Mouse (Mus musculus): Measurements from ENCODE around the gene Prkce.

Prkce gene

DNA sequence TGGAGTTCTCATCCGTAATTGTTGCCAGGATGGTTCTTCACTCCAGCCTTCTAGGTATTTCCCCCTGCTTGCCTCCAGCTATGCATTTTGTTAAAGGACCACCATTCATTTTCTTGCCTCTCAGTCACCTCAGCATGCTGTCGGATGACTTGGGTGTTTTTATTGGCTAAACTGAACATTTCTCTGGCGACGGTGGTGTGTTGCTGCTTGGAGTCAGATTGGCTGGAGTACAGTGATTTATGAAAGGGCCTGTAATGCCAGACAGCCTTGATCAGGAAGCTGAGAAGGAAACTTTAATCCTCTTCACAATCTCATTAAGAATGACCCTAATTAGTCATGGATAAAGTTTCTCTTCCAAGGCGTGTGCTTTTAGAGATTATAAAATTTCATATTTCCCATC, 342.3 kb downstream of the Prkce start:
- no peak for DNase-seq (ENCODE audit: low spot score in 2 of 2)

DNA sequence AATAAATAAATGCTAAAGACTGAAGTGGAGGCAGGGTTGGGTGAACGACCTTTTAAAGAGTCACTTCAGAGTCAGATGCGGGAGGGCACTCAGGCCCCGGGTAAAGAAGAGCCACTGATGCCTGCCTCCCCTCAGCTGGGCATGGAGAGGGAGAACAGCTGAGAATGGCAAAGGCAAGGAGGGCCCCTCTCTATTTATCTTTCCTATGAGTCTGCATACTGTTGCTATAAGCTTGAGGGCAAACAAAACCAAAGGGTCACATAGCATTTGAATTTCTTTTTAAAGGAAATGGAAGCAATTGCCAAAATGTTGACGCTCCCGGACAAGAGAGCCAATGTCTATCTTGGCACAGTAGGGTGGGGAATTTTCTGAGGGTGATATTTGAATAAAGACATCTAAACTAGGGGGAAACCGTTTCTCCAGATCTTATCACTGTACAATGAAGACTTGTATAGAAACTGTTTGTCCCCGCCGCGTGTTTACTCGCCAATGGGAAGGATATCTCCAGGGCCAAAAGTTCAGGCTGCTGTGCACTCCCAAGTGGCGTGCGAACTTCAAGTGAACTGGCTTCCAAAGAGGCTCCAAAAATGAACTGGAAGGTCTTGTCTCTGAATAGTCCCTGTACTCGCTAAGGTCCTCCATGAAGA, 347.5 kb downstream of the Prkce start:
- no peak for DNase-seq (ENCODE audit: low spot score in 2 of 2)

DNA sequence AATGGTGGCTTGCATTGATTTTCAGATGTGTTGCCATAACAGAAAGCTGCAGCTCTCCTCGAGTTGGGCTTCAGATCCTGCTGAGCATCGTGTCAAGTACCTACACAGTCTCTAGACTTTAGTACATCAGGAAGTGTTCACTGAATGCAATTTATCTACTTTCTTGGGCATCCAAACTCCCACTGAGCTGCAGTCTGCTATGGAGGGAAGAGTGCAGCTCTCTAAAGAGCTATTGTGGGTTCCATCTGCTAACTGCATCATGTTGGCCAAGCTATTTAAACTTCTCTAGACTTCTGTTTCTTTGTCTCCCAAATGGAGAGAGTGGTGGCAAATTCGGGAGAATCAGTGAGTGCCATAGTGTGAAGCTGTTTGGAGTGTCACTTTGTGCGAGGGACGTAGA, 349.0 kb downstream of the Prkce start:
- DNase-seq (ENCODE audit: low spot score in 2 of 2) = no peak

DNA sequence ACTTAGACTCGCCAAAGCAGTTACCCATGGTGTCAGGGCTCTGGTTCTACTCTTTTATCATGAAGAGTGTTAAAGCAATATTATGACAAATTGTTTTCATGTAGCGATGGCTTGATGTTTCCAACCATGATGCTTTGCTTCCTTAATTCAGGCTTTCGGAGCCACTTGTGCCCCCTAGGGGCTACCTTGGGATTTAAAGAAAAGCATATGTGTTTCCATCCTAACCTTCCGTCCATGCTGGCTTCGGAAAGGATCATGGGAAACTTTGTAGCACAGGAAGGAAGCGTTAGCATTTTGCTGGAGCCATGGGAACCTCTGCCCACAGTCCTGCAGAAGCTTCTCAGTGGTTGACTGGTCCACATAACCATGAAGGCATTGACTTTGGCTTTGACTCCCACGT, 351.0 kb downstream of the Prkce start:
- no peak for DNase-seq (ENCODE audit: low spot score in 2 of 2)

DNA sequence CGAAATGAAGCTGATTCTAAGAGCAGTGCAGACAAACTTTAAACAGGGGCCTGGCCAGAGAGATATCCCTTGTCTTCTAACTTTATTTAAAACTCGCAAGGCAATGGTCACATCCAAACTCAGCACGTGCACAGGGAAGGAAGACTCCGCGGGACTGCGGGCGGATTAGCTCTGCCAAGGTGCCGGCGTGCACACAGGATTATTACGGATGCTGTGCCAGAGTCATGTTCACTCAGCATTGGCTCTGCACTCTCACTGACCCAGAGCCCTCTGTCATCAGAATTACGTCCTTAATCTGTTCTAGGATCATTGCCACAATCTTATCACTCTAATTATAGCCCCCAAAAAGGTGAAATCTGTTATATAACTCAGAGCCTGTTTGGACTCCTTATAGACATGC, 353.7 kb downstream of the Prkce start:
- DNase-seq (ENCODE audit: low spot score in 2 of 2) = no peak

DNA sequence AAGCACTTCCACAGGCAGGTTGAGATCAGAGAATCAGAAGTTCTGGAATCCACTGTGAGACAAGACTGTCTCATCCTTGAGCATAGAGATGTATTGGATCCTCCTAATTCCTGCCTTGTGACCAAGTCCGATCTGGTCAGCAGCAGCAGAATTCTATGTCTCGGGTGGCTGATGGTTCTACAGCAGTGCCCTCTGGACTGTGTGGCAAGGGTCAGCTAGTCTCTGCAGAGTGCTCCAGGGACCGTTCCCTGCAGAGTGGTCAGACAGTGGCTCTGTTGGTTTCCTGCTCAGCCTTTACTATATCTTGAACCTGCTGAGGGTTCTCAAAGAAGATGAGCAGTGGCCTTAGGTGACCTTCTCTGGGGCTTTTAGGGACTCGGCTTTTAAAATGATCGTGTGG, 355.1 kb downstream of the Prkce start:
- DNase-seq (ENCODE audit: low spot score in 2 of 2) = no peak

DNA sequence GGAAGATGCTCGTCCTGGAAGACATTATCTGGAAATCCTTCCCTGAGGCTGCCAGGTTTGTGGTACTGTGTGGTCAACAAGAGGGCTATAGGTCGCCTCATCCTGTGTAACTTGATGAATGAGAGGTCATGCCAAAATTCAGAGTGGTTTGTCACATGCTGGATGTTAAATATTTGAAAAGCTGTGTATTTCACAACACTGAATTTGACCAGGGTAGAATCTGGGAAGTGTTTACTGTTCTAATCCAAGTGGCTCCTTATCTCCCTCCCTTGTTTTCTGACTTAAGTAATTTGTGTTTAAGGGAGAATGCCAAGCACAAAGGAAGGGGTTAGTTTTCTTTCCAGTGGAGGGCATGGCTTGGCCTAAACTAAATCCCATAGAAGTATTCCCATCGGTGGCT, 355.8 kb downstream of the Prkce start:
- no peak for DNase-seq (ENCODE audit: low spot score in 2 of 2)

DNA sequence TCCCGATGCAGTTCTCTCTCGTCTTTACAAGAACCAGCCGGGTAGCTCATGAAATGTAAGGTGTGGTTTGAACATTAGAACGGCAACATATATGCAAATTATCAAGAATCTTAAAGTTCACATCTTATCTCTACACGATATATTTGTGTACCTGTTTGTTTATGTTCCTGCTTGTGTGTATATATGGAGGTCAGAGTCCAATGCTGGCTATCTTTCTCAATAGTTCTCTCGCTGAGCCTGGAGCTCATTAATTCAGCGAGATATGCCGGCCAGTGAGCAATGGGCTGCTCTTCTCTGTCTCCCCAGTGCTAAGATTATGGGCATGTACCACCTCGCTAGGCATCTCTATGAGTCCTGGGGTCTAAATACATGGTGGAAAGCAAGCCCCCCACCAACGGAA, 356.3 kb downstream of the Prkce start:
- no peak for DNase-seq (ENCODE audit: low spot score in 2 of 2)

DNA sequence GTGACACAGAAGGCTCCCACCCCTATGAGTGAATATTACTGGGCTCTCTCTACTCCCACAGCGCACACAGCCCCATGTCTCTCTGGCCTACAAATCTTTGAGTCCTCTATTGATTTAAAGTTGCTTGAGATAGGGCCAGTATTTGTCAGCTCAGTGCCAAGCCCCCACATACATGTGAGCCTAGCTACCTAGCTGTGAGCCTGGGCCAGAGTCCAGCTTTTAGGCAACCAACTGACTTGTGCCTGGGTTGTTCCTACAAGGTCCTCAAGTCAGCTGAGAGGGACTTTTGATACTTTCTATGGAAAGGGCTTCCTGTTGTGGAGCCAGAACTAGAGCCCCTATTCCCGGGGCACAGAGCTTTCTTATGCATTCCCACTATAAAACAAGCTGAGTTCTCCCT, 357.5 kb downstream of the Prkce start:
- DNase-seq (ENCODE audit: low spot score in 2 of 2) = no peak

DNA sequence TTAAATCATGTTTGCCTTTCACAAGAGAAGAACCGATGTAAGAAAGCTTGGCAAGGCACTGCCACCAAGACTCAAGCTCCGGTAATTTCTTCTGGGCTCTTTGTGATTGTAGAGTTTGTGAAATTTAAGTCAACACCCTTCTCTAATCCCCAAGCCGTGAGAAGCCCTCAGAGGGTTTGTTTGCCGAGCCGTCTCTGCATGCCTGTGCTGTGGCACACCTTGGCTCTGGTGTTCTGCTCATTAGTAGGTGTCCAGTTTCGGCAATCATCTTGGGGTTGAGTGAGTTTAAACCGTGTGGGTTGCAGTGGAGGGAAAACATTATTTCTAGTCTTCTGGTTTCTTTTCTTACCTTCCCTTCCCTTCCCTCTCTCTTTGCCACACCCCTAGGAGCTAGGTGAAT, 358.4 kb downstream of the Prkce start:
- DNase-seq (ENCODE audit: low spot score in 2 of 2) = no peak

DNA sequence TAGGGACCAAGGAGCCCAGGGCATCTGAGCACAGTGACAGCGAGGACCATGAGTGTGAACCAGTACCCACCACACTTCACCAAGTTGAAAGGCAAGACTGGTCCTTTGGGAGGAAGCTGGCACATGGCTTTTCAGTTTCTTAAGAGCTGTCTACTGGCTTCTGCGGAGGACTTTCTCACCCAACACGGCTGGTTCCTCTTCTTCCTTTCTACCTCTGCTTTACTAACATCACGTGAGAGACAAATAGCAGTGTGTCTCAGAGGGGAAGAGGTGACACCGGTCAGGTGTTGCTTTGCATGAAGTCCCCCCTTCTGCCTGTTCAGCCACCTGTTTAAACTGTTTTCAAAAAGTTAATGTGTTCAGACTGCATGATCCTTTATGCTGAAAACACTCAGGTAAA, 359.7 kb downstream of the Prkce start:
- DNase-seq (ENCODE audit: low spot score in 2 of 2) = no peak

DNA sequence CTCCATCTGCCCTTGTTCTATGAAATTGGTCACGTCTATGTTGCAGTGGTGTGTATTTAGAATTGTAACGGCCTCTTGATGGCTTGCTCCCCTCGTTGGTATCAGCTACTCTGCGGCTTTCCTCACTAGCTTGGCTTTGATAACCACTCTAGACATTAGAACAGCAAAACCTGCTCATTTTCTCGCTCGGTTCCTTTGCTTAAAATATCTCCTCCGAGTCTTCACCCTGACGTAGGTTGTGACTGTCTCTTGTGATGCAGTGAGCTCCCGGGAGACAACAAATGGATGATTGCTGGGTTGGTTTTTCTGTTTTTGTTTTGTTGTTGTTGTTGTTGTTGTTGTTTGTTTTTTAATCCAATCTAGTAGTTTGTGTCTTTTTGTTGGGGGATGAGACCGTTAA, 361.4 kb downstream of the Prkce start:
- DNase-seq (ENCODE audit: low spot score in 2 of 2) = no peak

DNA sequence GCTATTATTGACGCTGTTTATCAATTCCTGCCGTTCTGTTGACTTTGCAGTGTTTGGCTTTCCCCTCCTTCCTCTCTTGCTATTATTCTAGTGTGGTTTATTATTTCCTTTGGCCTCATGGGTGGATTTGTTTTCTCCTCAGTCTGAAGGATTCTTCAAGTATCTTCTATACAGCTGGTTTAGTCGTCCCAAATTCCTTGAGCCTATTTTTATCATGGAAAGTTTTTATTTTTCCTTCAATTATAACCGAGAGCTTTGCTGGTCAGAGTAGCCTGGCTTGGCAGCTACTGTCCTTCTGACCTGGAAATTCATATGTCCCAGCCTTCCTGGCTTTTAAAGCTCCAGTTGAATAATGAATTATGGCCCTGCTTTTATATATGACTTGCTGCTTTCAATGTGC, 361.8 kb downstream of the Prkce start:
- no peak for DNase-seq (ENCODE audit: low spot score in 2 of 2)

DNA sequence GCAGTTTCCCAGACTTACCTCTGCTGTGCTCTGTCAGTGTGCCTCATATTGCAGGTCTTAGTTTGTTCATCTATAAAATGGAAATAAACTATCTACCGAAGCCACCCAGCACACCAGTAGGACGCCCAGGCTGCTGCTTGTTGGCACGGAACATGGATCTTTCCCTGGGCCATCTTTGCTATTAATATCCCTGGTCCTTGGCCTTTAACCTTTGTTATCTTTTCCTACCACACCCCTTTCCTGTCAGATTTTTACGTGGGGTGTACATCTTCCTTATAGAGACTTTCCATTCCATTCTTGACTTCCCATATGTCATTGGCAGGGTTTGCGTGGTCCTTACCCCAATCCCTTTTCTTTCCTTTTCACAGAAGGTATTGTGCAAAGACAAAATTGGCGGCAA, 363.6 kb downstream of the Prkce start:
- no peak for DNase-seq (ENCODE audit: low spot score in 2 of 2)

DNA sequence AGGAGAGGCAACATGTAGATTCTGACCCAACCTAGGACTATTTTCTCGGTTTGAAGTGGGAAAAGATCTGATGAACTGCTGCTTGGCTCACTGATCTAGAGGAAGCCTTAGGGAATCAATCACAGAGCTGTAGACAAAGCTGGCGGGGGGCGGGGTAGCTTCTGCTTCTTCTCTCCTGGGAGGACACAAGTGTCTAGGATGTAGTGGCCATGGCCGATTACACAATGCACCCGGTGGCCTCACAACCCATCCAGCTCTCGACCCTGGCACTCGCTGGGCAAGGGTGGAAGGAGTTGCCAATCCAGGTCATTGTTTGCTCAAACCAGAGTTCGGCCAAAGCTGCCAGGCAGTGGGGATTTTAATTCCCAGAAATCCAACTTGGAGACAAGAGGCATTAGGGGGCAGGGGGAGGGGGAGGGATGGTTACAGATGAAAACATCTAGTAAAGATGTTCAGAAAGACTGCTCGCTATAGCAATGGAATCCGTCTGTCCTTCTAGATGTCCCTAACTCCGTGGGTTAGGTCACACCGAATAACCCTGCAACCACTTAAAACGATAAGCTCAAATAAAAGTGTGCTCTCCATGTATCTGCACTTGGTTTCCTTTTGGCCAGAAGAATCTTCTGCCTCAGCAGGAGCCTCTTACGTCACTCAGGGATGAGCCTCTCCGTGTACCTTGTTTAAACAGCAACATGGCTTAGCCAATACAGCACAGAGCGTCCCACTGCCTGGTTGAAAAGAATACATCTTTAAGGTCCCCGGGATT, 365.4 kb downstream of the Prkce start:
- no peak for DNase-seq (ENCODE audit: low spot score in 2 of 2)

DNA sequence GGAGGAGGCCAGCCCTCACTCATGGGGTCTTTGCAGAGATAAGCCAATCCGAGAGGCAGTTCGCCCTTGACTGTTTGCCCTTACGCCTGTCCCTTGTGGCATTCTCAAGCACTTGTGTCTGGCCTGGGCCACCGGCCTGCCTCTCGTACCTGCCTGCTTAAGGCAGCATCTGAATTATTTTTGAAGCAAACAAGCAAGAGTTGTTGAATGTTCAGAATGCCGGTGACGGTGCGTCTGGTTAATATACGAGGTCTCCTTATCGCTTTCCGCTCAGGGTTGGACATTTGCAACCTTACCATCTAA, 365.9 kb downstream of the Prkce start:
- no peak for DNase-seq (ENCODE audit: low spot score in 2 of 2)

DNA sequence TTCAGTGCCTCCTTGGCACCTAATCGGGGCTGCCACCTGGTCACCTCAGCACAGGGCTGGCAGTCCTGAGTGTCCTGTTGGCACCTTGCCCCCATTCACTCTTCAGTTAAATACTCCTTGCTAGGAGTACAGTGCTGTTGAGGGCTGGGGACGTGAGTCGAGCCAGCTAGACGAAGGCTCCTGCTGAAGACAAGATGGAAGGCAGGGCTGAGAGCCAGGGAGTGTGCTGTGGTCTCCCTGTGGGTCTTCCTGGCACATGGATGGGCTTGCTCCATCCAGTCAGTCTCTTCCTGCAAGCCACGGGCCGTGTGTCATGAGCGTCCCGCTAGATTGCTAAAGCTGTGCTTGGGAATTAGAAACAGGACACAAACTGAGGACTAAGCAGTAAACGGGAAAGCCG, 367.5 kb downstream of the Prkce start:
- no peak for DNase-seq (ENCODE audit: low spot score in 2 of 2)

DNA sequence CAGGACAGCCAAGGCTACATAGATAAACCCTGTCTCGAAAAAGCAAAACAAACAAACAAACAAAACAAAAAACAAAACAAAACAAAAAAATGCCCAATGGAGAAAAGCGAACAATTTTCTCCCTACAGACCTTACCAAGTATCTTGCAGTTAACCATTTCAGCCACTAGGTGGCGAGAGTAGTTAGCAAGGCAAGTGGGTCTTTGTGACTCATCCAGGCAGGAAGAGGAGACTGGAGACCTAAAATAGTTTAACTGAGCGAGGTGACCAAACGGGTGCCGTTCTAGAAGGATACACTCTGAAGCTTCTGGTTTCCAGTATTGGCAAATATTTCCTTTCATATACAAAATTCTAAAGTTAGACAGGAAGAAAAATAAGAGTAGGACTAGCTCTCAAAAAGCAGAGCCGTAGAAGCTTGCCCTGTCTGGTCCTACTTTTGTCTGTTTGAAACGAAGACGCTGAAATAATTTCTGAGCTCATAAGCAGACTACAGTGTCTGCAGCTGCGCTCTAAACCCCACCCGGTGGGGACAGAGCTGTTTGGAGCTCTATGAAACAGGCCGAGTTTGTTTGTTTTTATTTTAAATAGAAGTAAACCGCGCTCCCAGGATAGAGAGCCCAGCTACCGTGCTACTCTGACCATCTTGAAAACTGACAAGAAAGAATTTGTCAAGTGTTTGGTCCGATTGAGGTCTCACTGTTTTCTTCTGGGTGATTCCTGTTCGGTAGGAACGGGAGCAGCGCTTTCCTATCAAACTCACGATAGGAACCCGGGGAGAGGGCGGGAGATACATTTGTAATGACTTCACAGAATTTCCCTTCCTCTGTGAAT, 368.5 kb downstream of the Prkce start:
- DNase-seq (ENCODE audit: low spot score in 2 of 2) = peak; percentile 72 to 91

DNA sequence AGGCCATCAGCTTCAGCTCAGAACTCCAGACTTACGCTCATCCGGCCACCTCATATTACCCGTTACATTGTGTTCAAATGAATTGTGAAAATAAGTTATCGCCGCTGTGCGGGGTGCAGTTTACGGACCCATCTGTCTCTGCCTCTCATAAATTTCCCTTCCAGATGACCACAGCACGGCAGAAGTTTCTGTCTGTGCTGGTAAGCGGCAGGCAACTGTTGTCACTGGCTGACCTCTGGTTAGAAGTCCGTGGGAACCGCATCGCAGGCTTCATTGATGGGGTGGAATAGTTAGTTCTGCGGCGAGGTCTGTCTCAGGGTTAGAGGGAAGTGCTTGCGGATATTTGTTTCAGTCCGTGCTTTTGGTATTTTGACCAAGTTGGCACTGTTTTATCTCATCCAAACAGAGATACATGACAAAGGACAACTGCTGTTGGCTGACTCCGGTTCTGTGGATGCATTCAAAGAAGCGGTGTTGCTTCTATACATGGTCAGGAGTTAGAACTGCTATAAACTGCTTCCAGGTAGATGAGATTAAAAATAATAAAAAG, 372.4 kb downstream of the Prkce start:
- DNase-seq (ENCODE audit: low spot score in 2 of 2) = no peak

DNA sequence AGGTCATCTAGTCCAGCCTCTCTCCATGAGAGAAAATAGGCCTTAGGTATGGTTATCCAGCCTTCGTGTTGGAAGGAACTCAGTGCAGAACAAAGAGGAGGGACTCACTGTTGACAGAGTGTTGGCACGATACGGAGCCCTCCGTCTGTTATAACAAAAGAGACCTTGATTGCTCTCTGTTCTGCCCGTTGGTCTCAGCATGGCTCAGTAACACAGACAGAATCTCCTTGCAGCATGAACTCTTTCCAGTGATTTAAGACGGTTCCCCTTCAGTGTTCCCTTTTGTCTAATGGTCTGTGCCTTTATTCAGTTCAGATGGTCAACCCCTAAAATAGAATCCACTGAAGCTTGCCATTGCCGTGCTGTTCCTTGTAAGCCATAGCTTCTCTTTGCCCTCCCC, 378.9 kb downstream of the Prkce start:
- no peak for DNase-seq (ENCODE audit: low spot score in 2 of 2)

DNA sequence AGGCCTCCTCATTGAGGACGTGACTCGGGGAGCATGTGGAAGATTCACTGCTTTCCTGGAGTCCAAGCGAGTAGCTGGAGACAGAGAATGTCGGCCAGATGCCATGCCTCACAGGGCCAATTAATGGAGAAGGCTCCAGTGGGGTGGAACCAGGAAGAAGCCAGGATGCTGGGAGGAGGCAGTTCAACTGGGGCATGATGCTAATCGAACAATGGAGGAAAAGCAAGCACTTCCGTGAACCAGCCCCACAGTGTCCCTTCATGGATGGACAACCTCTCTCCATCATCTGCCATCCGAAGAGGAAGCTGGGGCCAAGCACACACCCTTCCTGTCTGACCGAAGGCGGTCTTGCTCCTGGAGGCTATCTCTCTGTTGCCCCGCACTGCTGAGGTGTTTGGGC, 381.5 kb downstream of the Prkce start:
- DNase-seq (ENCODE audit: low spot score in 2 of 2) = no peak

DNA sequence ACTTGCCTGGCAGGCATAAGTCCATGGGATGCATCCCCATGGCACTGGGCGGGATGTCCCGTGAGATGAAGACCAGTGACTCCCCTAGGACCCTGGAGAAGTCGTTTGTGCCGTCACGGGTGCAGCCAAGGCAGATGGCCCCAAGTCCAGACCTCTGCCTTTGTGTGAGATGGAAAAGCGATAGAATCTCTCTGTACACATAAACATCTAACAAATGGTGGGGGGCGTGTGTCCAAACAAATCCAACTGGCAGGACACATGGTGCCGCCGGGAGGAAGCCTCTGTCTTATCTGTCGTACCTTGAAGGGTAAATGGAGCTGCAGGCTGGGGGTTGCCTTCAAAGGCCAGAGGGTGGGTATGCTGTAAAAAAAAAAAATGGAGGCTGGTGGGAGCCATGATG, 384.0 kb downstream of the Prkce start:
- no peak for DNase-seq (ENCODE audit: low spot score in 2 of 2)

DNA sequence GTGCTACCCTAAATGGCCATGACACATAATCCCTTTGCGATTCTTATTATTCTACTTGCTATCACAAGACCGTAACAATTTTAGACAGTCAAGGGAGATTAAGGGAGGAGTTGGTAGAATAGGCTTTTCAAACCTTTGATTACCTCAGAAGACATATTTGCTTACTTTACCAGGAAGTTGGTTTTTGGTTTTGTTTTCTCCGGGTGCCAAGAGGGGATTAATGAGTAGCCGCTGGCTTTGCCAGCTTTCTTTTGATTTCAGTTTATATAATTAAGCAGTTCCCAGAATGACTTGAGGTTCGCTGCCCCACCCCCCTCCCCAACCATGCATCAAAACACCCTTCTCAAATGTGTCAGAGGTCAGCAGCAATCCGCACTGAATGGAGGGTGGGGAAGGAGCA, 384.4 kb downstream of the Prkce start:
- no peak for DNase-seq (ENCODE audit: low spot score in 2 of 2)
